ENCODE assay signal across 22 mouse cellular contexts in genomic region chr2:80577286-80577685, GRCm38 (mm10). TPM values are rescaled to one million over a fixed set of nuclear protein-coding genes. Genes with fewer than 3 reads are reported as not detected.
DNase-seq lines count a peak whose midpoint lies in the region; ATAC-seq and TF ChIP-seq lines count a peak whose summit lies in the region.
"Had no signal": no experiment of that assay in that cellular context is flagged by ENCODE, and none has a peak within 500 bp of the region (broad histone marks: within the 10 kb centered on the region; RNA-seq: fewer than 3 reads in every experiment).

No protein-coding gene starts in this region.

- H3K9me3 ChIP-seq in kidney, embryonic 14.5 days (ENCODE audit: control insufficient read depth, low read length): no peaks in the 10 kb centered on the region
- no peaks in the 10 kb centered on the region for H3K9me3 ChIP-seq in kidney, embryonic 16.5 days (ENCODE audit: low read length)
- H3K9me3 ChIP-seq in liver, postnatal 0 days (ENCODE audit: low read length): no peaks in the 10 kb centered on the region
- H3K9me3 ChIP-seq: embryonic facial prominence, embryonic 13.5 days; embryonic facial prominence, embryonic 15.5 days; forebrain, embryonic 10.5 days; forebrain, embryonic 12.5 days had no signal

- no peaks in the 10 kb centered on the region for H3K36me3 ChIP-seq in kidney, embryonic 14.5 days (ENCODE audit: control insufficient read depth, insufficient read depth, low read length)
- H3K36me3 ChIP-seq in kidney, embryonic 16.5 days (ENCODE audit: insufficient read depth, low read length): no peaks in the 10 kb centered on the region
- no peaks in the 10 kb centered on the region for H3K36me3 ChIP-seq in liver, postnatal 0 days (replicated peaks; ENCODE audit: insufficient read depth, low read length)
- H3K36me3 ChIP-seq: embryonic facial prominence, embryonic 13.5 days; embryonic facial prominence, embryonic 15.5 days; forebrain, embryonic 12.5 days had no signal

- H3K4me1 ChIP-seq in kidney, embryonic 14.5 days (ENCODE audit: control insufficient read depth, insufficient read depth, low read length): peaks cover 10% of the 10 kb centered on the region
- H3K4me1 ChIP-seq in kidney, embryonic 16.5 days (ENCODE audit: insufficient read depth, low read length): peaks cover 12% of the 10 kb centered on the region
- peaks cover 6% of the 10 kb centered on the region; the same call in 1 of the 2 replicates for H3K4me1 ChIP-seq in liver, postnatal 0 days (ENCODE audit: insufficient read depth)

- H3K4me2 ChIP-seq in kidney, embryonic 14.5 days (replicated peaks; ENCODE audit: low read depth, low read length): no peak overlapping the region
- no peak overlapping the region for H3K4me2 ChIP-seq in kidney, embryonic 16.5 days (replicated peaks; ENCODE audit: low read depth, low read length)
- H3K4me2 ChIP-seq in liver, postnatal 0 days (ENCODE audit: low read depth, low read length): no peak overlapping the region
- H3K4me2 ChIP-seq: embryonic facial prominence, embryonic 13.5 days; embryonic facial prominence, embryonic 15.5 days; forebrain, embryonic 12.5 days had no signal

- WGBS in kidney, embryonic 14.5 days: 91% methylated on average over 1 of the region's 1 CpGs
- 91% methylated on average over 1 of the region's 1 CpGs for WGBS in kidney, embryonic 16.5 days
- 76% methylated on average over 1 of the region's 1 CpGs for WGBS in liver, postnatal 0 days (ENCODE audit: insufficient replicate concordance)

- no peak overlapping the region for H3K4me3 ChIP-seq in kidney, embryonic 14.5 days (ENCODE audit: low read length)
- no peak overlapping the region for H3K4me3 ChIP-seq in kidney, embryonic 16.5 days (ENCODE audit: low read length)
- no peak overlapping the region for H3K4me3 ChIP-seq in liver, postnatal 0 days (ENCODE audit: low read depth, low read length)
- H3K4me3 ChIP-seq: embryonic facial prominence, embryonic 13.5 days; embryonic facial prominence, embryonic 15.5 days; erythroblast, embryonic 14.5 days; forebrain, embryonic 10.5 days; forebrain, embryonic 12.5 days had no signal

- TF ChIP-seq EP300 in liver, postnatal 0 days (IDR thresholded peaks at IDR 0.05; ENCODE audit: low read depth): no peak

- H3K9ac ChIP-seq in kidney, embryonic 14.5 days (ENCODE audit: low read depth, low read length): no peak overlapping the region
- no peak overlapping the region for H3K9ac ChIP-seq in kidney, embryonic 16.5 days (replicated peaks; ENCODE audit: low read length)
- no peak overlapping the region for H3K9ac ChIP-seq in liver, postnatal 0 days (replicated peaks)
- H3K9ac ChIP-seq: embryonic facial prominence, embryonic 13.5 days; embryonic facial prominence, embryonic 15.5 days; forebrain, embryonic 12.5 days had no signal

- no peak overlapping the region for H3K27ac ChIP-seq in kidney, embryonic 14.5 days (ENCODE audit: low read depth, low read length)
- H3K27ac ChIP-seq in kidney, embryonic 16.5 days (ENCODE audit: low read length): no peak overlapping the region
- H3K27ac ChIP-seq in liver, postnatal 0 days (ENCODE audit: low read depth): 0 out of 2 replicates have a peak overlapping the region, but pooled peaks have one; percentile 29
- H3K27ac ChIP-seq: embryonic facial prominence, embryonic 13.5 days; embryonic facial prominence, embryonic 15.5 days; forebrain, embryonic 10.5 days; forebrain, embryonic 12.5 days had no signal

- DNase-seq in kidney, adult 8-10 months: peak; percentile 17 to 23
- peak; percentile 33 to 53 for DNase-seq in kidney, postnatal 36 days
- no peak for DNase-seq in liver, postnatal 0 days
- no peak for DNase-seq in liver
- DNase-seq: adrenal gland, adult 2 months; adrenal gland, postnatal 10 days; adrenal gland, postnatal 25 days; cerebellum, adult 11 months; cerebellum, adult 18-20 months; cerebellum, adult 8-10 months; cerebellum, adult 9-11 months; cerebellum, postnatal 14 days; cerebellum, postnatal 36 days; embryo, embryonic 11 days had no signal

- no peak for TF ChIP-seq CTCF in liver, postnatal 0 days (IDR thresholded peaks at IDR 0.05; ENCODE audit: low read depth)

- H3K27me3 ChIP-seq in kidney, embryonic 14.5 days (ENCODE audit: control insufficient read depth, insufficient read depth, low read length): no peaks in the 10 kb centered on the region
- no peaks in the 10 kb centered on the region for H3K27me3 ChIP-seq in kidney, embryonic 16.5 days (ENCODE audit: insufficient read depth, low read length)
- H3K27me3 ChIP-seq in liver, postnatal 0 days (ENCODE audit: insufficient read depth, low read length): peaks cover 6% of the 10 kb centered on the region; the same call in 1 of the 2 replicates
- H3K27me3 ChIP-seq: embryonic facial prominence, embryonic 13.5 days; embryonic facial prominence, embryonic 15.5 days; forebrain, embryonic 12.5 days had no signal

- ATAC-seq in kidney, embryonic 14.5 days (ENCODE audit: low FRiP score, low TSS enrichment): no peak
- ATAC-seq in kidney, embryonic 16.5 days (ENCODE audit: low FRiP score, low TSS enrichment): no peak
- ATAC-seq in liver, postnatal 0 days: no peak
- ATAC-seq: forebrain, embryonic 14.5 days had no signal

RNA-seq across cellular contexts. Expression of gene Nckap1, which starts 3.9 kb away (rescaled TPM):
- polyA plus RNA-seq in kidney, embryonic 14.5 days (2014; fragmentation: Nextera tagmentation; extraction: Ambion mirVana): 48.4 and 71.4 TPM in 2 replicates
- 44.4 and 60.9 TPM in 2 replicates for polyA plus RNA-seq in kidney, embryonic 16.5 days (2015; fragmentation: Nextera tagmentation; extraction: Ambion mirVana)
- polyA plus RNA-seq in liver, postnatal 0 days (2015; fragmentation: Nextera tagmentation; extraction: Ambion mirVana): 10.8 and 11.5 TPM in 2 replicates

RNA-seq across cellular contexts. Expression of gene Dusp19, which starts 39.6 kb away (rescaled TPM):
- 17.1 and 20.5 TPM in 2 replicates for polyA plus RNA-seq in kidney, embryonic 14.5 days (2014; fragmentation: Nextera tagmentation; extraction: Ambion mirVana)
- polyA plus RNA-seq in kidney, embryonic 16.5 days (2015; fragmentation: Nextera tagmentation; extraction: Ambion mirVana): 14.3 TPM in 2 replicates
- 3.5 and 3.9 TPM in 2 replicates for polyA plus RNA-seq in liver, postnatal 0 days (2015; fragmentation: Nextera tagmentation; extraction: Ambion mirVana)
- polyA plus RNA-seq: erythroblast, embryonic 14.5 days had no signal

RNA-seq across cellular contexts. Expression of gene Nup35, which starts 39.8 kb away (rescaled TPM):
- polyA plus RNA-seq in kidney, embryonic 14.5 days (2014; fragmentation: Nextera tagmentation; extraction: Ambion mirVana): 52.9 and 61.7 TPM in 2 replicates
- 50.3 and 55.0 TPM in 2 replicates for polyA plus RNA-seq in kidney, embryonic 16.5 days (2015; fragmentation: Nextera tagmentation; extraction: Ambion mirVana)
- 10.6 and 11.7 TPM in 2 replicates for polyA plus RNA-seq in liver, postnatal 0 days (2015; fragmentation: Nextera tagmentation; extraction: Ambion mirVana)

Comparison
In these comparisons a context has a peak if more than half of its experiments do, and no peak if none do; other contexts are left out.
1. DNase-seq: peak in kidney, adult 8-10 months (2 of 2) and kidney, postnatal 36 days (2 of 2); none in liver, postnatal 0 days (single experiment) and liver (single experiment).